Mouse (Mus musculus) cerebellum, adult 11 months (tissue): ENCODE results near the gene Rarres1.

Source experiments
- DNase-seq: peaks from one replicate; pipeline ENCODE4 v3.0.0; 2022

Rarres1 gene

GRCm38 (mm10) chr3:67515274-67515801, at the start of gene Rarres1:
Gene Rarres1, minus strand, starts transcription at chr3:67515523.
- DNase-seq, result no peak

GRCm38 (mm10) chr3:67564731-67565357, 49.5 kb upstream of the Rarres1 start:
- no peak for DNase-seq

- DNase-seq, result no peak
Observed at GRCm38 (mm10) chr3:67557718-67558354, 42.5 kb upstream of the Rarres1 start.

- no peak for DNase-seq
Observed at GRCm38 (mm10) chr3:67557200-67557651, 41.9 kb upstream of the Rarres1 start.

- no peak for DNase-seq
Observed at GRCm38 (mm10) chr3:67555211-67555610, 39.9 kb upstream of the Rarres1 start.

GRCm38 (mm10) chr3:67553927-67554448, 38.7 kb upstream of the Rarres1 start:
- DNase-seq, result no peak

- no peak for DNase-seq
Observed at GRCm38 (mm10) chr3:67553281-67553680, 38.0 kb upstream of the Rarres1 start.

- DNase-seq, result no peak
Observed at GRCm38 (mm10) chr3:67551193-67551592, 35.9 kb upstream of the Rarres1 start.

- no peak for DNase-seq
Observed at GRCm38 (mm10) chr3:67543630-67544029, 28.3 kb upstream of the Rarres1 start.

GRCm38 (mm10) chr3:67524768-67525167, 9.4 kb upstream of the Rarres1 start:
- DNase-seq, result no peak

GRCm38 (mm10) chr3:67522709-67523108, 7.4 kb upstream of the Rarres1 start:
- DNase-seq, result no peak

- DNase-seq, result no peak
Observed at GRCm38 (mm10) chr3:67520568-67521143, 5.3 kb upstream of the Rarres1 start.

GRCm38 (mm10) chr3:67514801-67515273, 486 bp downstream of the Rarres1 start:
- DNase-seq, result no peak

GRCm38 (mm10) chr3:67512807-67513206, 2.5 kb downstream of the Rarres1 start:
- peak; percentile 46 for DNase-seq

- no peak for DNase-seq
Observed at GRCm38 (mm10) chr3:67508216-67508892, 7.0 kb downstream of the Rarres1 start.

GRCm38 (mm10) chr3:67505286-67505685, 10.0 kb downstream of the Rarres1 start:
- no peak for DNase-seq

GRCm38 (mm10) chr3:67503878-67504277, 11.4 kb downstream of the Rarres1 start:
- no peak for DNase-seq

- DNase-seq, result no peak
Observed at GRCm38 (mm10) chr3:67499406-67499791, 15.9 kb downstream of the Rarres1 start.

- DNase-seq, result no peak
Observed at GRCm38 (mm10) chr3:67498773-67499405, 16.4 kb downstream of the Rarres1 start.

- DNase-seq, result no peak
Observed at GRCm38 (mm10) chr3:67497998-67498397, 17.3 kb downstream of the Rarres1 start.

GRCm38 (mm10) chr3:67496310-67496709, 19.0 kb downstream of the Rarres1 start:
- no peak for DNase-seq

GRCm38 (mm10) chr3:67493132-67493531, 22.2 kb downstream of the Rarres1 start:
- DNase-seq, result no peak
